Mouse (Mus musculus): ENCODE data around the gene Scn11a. TPM values are rescaled to one million over a fixed set of nuclear protein-coding genes. Genes with fewer than 3 reads are reported as not detected.

Gene Scn11a
- polyA plus RNA-seq, 1 experiment from 2014 or later = 0.36 TPM

GRCm38 (mm10) chr9:119719222-119719621 is 106.0 kb downstream of the Scn11a start, which contains the start of gene Scn10a:
TSS of gene Scn10a (minus strand) at chr9:119719322.
- DNase-seq (ENCODE audit: low spot score) = no peak
- WGBS = 88% methylated on average over 11 of the region's 11 CpGs
- H3K27ac ChIP-seq (replicated peaks) = no peak within 1 kb of the TSS
- no peaks in the 10 kb centered on the region for H3K4me1 ChIP-seq
- no peaks in the 10 kb centered on the region for H3K36me3 ChIP-seq
- H3K27me3 ChIP-seq (ENCODE audit: low read depth, poor library complexity, severe bottlenecking) = no peaks in the 10 kb centered on the region
- no peaks in the 10 kb centered on the region for H3K9me3 ChIP-seq (replicated peaks)
- H3K4me3 ChIP-seq = no peak within 1 kb of the TSS

GRCm38 (mm10) chr9:119706700-119707099 is 118.6 kb downstream of the Scn11a start:
- Histone ChIP-seq H3K36me3 (no peaks in the 10 kb centered on the region), H3K4me1 (no peaks in the 10 kb centered on the region), H3K4me3 (no peak overlapping the region), H3K9me3 (replicated peaks) (no peaks in the 10 kb centered on the region), H3K27ac (replicated peaks) (no peak overlapping the region), H3K27me3 (ENCODE audit: low read depth, poor library complexity, severe bottlenecking) (no peaks in the 10 kb centered on the region)
- WGBS = 11% methylated on average over 6 of the region's 6 CpGs
- peak; percentile 71 for DNase-seq (ENCODE audit: low spot score)

Other genes starting within 250 kb of the Scn11a start
- 0.12 and 0.22 TPM in 2 replicates for gene Scn5a, start 246.4 kb downstream of the Scn11a start, polyA plus RNA-seq (2016; fragmentation: Nextera tagmentation; extraction: Ambion mirVana)
- 0.19 TPM in 1 of 2 replicates, not detected in the other for gene Scn10a, start 106.1 kb downstream of the Scn11a start, polyA plus RNA-seq (2016; fragmentation: Nextera tagmentation; extraction: Ambion mirVana)
- gene Wdr48, start 69.4 kb upstream of the Scn11a start, polyA plus RNA-seq (2016; fragmentation: Nextera tagmentation; extraction: Ambion mirVana) = 65.8 and 71.6 TPM in 2 replicates
- gene Gorasp1, start 112.1 kb upstream of the Scn11a start, polyA plus RNA-seq (2016; fragmentation: Nextera tagmentation; extraction: Ambion mirVana) = 27.3 and 29.4 TPM in 2 replicates
- 0.16 and 0.42 TPM in 2 replicates for gene Ttc21a, start 112.2 kb upstream of the Scn11a start, polyA plus RNA-seq (2016; fragmentation: Nextera tagmentation; extraction: Ambion mirVana)
- gene Csrnp1, start 159.2 kb upstream of the Scn11a start, polyA plus RNA-seq (2016; fragmentation: Nextera tagmentation; extraction: Ambion mirVana) = 1.9 and 2.7 TPM in 2 replicates
- not detected in 2 replicates for gene Xirp1, start 198.1 kb upstream of the Scn11a start, polyA plus RNA-seq (2016; fragmentation: Nextera tagmentation; extraction: Ambion mirVana)
- gene Cx3cr1, start 244.4 kb upstream of the Scn11a start, polyA plus RNA-seq (2016; fragmentation: Nextera tagmentation; extraction: Ambion mirVana) = 5.9 and 6.7 TPM in 2 replicates

All from midbrain, embryonic 10.5 days (tissue).